Mouse (Mus musculus): ENCODE measurements around the gene Ikzf4. TPM values are rescaled to one million over a fixed set of nuclear protein-coding genes. Genes with fewer than 3 reads are reported as not detected.
"Not testable (repeated sequence)": the region's sequence is repeated elsewhere in the genome, so short reads cannot be mapped to it uniquely, and the experiment has no call there.

Gene Ikzf4
- polyA plus RNA-seq, 1 experiment from 2014 or later: 0.15 TPM

DNA sequence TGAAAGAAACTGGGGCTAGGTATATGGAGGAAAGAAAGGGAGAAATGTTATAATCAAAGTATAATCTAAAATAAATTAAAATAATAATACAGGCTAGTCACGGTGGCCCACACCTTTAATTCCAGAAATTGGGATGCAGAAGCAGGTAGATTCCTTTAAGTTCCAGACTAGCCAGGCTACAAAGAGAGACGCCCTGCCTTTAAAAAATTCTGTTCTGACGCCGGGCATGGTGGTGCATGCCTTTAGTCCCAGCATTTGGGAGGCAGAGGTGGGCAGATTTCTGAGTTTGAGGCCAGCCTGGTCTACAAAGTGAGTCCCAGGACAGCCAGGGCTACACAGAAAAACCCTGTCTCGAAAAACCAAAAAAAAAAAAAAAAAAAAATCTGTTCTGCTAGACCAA, 15.5 kb downstream of the Ikzf4 start:
- not testable (repeated sequence) for H3K27ac ChIP-seq (ENCODE audit: low read length); H3K9me3 ChIP-seq (replicated peaks; ENCODE audit: control insufficient read depth, low read length); H3K4me3 ChIP-seq (ENCODE audit: low read depth, low read length); H3K27me3 ChIP-seq (ENCODE audit: control insufficient read depth, insufficient read depth, low read depth, low read length); H3K36me3 ChIP-seq (ENCODE audit: control insufficient read depth, insufficient read depth); ATAC-seq (ENCODE audit: low read depth); H3K9ac ChIP-seq (ENCODE audit: low read depth, low read length); H3K4me2 ChIP-seq (ENCODE audit: low read depth, low read length)
- 77% methylated on average over 5 of the region's 5 CpGs for WGBS (ENCODE audit: insufficient replicate concordance)
- peaks cover 43% of the 10 kb centered on the region for H3K4me1 ChIP-seq (ENCODE audit: control insufficient read depth, low read depth, low read length)

- H3K36me3 ChIP-seq (ENCODE audit: control insufficient read depth, insufficient read depth): peaks cover 2% of the 10 kb centered on the region; the same call in 1 of the 2 replicates
- ATAC-seq (ENCODE audit: low read depth): peak; percentile 47
- no peaks in the 10 kb centered on the region; the same call in 1 of the 2 replicates for H3K27me3 ChIP-seq (ENCODE audit: control insufficient read depth, insufficient read depth, low read depth, low read length)
- H3K9ac ChIP-seq (ENCODE audit: low read depth, low read length): no peak overlapping the region
- 27% methylated on average over 2 of the region's 2 CpGs for WGBS (ENCODE audit: insufficient replicate concordance)
- no peak overlapping the region for H3K4me3 ChIP-seq (ENCODE audit: low read depth, low read length)
- no peaks in the 10 kb centered on the region for H3K9me3 ChIP-seq (replicated peaks; ENCODE audit: control insufficient read depth, low read length)
- no peak overlapping the region for H3K27ac ChIP-seq (ENCODE audit: low read length)
- H3K4me2 ChIP-seq (ENCODE audit: low read depth, low read length): peak overlapping the region; percentile 45
- peaks cover 48% of the 10 kb centered on the region for H3K4me1 ChIP-seq (ENCODE audit: control insufficient read depth, low read depth, low read length)
Observed at GRCm38 (mm10) chr10:128629746-128630145, 16.0 kb downstream of the Ikzf4 start.

GRCm38 (mm10) chr10:128627398-128628317, 18.1 kb downstream of the Ikzf4 start:
- WGBS (ENCODE audit: insufficient replicate concordance): 57% methylated on average over 10 of the region's 10 CpGs
- ATAC-seq (ENCODE audit: low read depth): peak; percentile 19; the same call in 1 of the 2 replicates
- no peak overlapping the region for H3K4me2 ChIP-seq (ENCODE audit: low read depth, low read length)

DNA sequence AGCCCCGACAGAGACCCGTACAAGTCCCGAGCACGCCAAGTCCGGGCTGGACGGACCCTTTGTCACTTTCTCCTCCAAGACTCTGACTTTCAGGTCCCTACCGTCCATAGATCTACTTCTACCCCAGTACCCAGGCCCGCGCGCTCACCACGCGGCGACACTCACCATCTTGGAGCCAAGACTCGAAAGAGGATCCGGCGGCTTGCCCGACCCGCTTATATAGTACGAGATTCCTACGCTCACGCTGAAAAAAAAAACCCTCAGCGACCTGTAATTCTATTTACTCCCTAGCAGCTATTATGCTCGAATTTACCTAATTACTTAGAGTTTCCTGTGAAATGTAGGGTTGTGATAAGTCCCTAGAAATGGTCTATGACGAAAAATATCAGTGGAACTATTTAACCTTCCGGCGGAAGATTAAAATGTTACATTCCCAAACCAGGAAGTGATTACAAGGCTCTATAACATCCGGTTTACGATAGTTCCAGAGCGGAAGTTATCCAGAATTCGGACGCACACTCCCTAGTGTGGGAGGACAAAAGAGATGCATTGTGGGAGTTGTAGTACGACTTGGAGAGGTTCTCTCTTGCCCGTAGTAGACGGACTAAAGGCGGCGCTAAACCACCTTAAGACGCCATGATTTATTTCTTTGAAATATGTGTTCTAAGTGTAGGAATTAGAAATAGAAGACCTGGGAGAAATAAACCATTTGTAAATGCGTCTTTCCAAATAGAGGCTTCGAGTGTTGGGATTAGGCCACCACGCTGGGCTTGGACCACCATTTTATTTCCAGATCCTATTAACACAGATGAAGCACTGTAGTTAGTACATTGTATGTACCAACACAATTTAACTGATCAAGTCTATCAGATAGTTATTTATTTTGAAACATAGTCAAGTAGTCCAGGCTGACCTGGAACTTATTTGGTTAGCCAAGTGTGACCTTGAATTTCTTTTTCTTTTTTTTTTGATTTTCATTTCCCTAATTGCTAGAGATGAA, 19.2 kb downstream of the Ikzf4 start, which contains the start of gene Rps26:
Rps26 (minus strand) TSS at position 437 of the 1,000 bp plus-strand sequence.
- WGBS (ENCODE audit: insufficient replicate concordance): 1% methylated on average over 40 of the region's 40 CpGs
- Histone ChIP-seq H3K27me3 (ENCODE audit: control insufficient read depth, insufficient read depth, low read depth, low read length) (no peaks in the 10 kb centered on the region; the same call in 1 of the 2 replicates), H3K27ac (ENCODE audit: low read length) (peak within 1 kb of the TSS; percentile 47), H3K9me3 (replicated peaks; ENCODE audit: control insufficient read depth, low read length) (no peaks in the 10 kb centered on the region), H3K4me1 (ENCODE audit: control insufficient read depth, low read depth, low read length) (peaks cover 40% of the 10 kb centered on the region), H3K36me3 (ENCODE audit: control insufficient read depth, insufficient read depth) (peaks cover 12% of the 10 kb centered on the region), H3K4me2 (ENCODE audit: low read depth, low read length) (peak within 1 kb of the TSS; percentile 71), H3K9ac (ENCODE audit: low read depth, low read length) (peak within 1 kb of the TSS; percentile 80), H3K4me3 (ENCODE audit: low read depth, low read length) (peak within 1 kb of the TSS; percentile 80)
- peak; percentile 95 for ATAC-seq (ENCODE audit: low read depth)

More at GRCm38 (mm10) chr10:128627398-128628317, 18.1 kb downstream of the Ikzf4 start:
- H3K9me3 ChIP-seq (replicated peaks; ENCODE audit: control insufficient read depth, low read length): no peaks in the 10 kb centered on the region
- H3K4me3 ChIP-seq (ENCODE audit: low read depth, low read length): no peak overlapping the region
- H3K27me3 ChIP-seq (ENCODE audit: control insufficient read depth, insufficient read depth, low read depth, low read length): no peaks in the 10 kb centered on the region; the same call in 1 of the 2 replicates
- H3K36me3 ChIP-seq (ENCODE audit: control insufficient read depth, insufficient read depth): peaks cover 12% of the 10 kb centered on the region
- peaks cover 43% of the 10 kb centered on the region for H3K4me1 ChIP-seq (ENCODE audit: control insufficient read depth, low read depth, low read length)
- no peak overlapping the region for H3K9ac ChIP-seq (ENCODE audit: low read depth, low read length)
- H3K27ac ChIP-seq (ENCODE audit: low read length): no peak overlapping the region

- peak overlapping the region; percentile 80 for H3K4me3 ChIP-seq (ENCODE audit: low read depth, low read length)
- H3K9ac ChIP-seq (ENCODE audit: low read depth, low read length): peak overlapping the region; percentile 80
- peak overlapping the region; percentile 47 for H3K27ac ChIP-seq (ENCODE audit: low read length)
- peaks cover 12% of the 10 kb centered on the region for H3K36me3 ChIP-seq (ENCODE audit: control insufficient read depth, insufficient read depth)
- H3K9me3 ChIP-seq (replicated peaks; ENCODE audit: control insufficient read depth, low read length): no peaks in the 10 kb centered on the region
- 13% methylated on average over 7 of the region's 7 CpGs for WGBS (ENCODE audit: insufficient replicate concordance)
- peak; percentile 41 for ATAC-seq (ENCODE audit: low read depth)
- H3K4me2 ChIP-seq (ENCODE audit: low read depth, low read length): peak overlapping the region; percentile 71
- H3K4me1 ChIP-seq (ENCODE audit: control insufficient read depth, low read depth, low read length): peaks cover 35% of the 10 kb centered on the region
- H3K27me3 ChIP-seq (ENCODE audit: control insufficient read depth, insufficient read depth, low read depth, low read length): no peaks in the 10 kb centered on the region
Observed at GRCm38 (mm10) chr10:128625287-128625894, 20.4 kb downstream of the Ikzf4 start.

GRCm38 (mm10) chr10:128623106-128623613, 22.6 kb downstream of the Ikzf4 start:
- H3K36me3 ChIP-seq (ENCODE audit: control insufficient read depth, insufficient read depth): peaks cover 12% of the 10 kb centered on the region
- ATAC-seq (ENCODE audit: low read depth); H3K27ac ChIP-seq (ENCODE audit: low read length); H3K9me3 ChIP-seq (replicated peaks; ENCODE audit: control insufficient read depth, low read length); H3K4me3 ChIP-seq (ENCODE audit: low read depth, low read length); H3K27me3 ChIP-seq (ENCODE audit: control insufficient read depth, insufficient read depth, low read depth, low read length); H3K9ac ChIP-seq (ENCODE audit: low read depth, low read length); H3K4me2 ChIP-seq (ENCODE audit: low read depth, low read length): not testable (repeated sequence)
- 69% methylated on average over 4 of the region's 4 CpGs for WGBS (ENCODE audit: insufficient replicate concordance)
- peaks cover 21% of the 10 kb centered on the region for H3K4me1 ChIP-seq (ENCODE audit: control insufficient read depth, low read depth, low read length)

DNA sequence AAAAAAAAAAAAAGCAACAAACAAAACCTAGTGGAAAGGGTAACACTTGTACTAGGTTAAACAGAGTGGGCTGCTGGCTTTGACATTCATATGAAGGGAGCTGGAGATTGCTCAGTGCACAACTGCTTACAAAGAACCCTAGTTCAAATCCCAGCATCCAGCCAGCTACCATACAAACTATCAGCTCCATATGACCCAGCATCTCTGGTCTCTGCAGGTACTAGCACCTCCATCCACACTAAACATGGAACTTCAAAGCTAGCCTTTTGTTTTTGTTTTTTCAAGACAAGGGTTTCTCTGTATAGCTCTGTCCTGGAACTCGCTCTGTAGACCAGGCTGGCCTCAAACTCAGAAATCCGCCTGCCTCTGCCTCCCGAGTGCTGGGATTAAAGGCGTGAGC, 23.1 kb downstream of the Ikzf4 start:
- H3K36me3 ChIP-seq (ENCODE audit: control insufficient read depth, insufficient read depth): peaks cover 12% of the 10 kb centered on the region
- no peak for ATAC-seq (ENCODE audit: low read depth)
- no peak overlapping the region for H3K4me2 ChIP-seq (ENCODE audit: low read depth, low read length)
- H3K4me1 ChIP-seq (ENCODE audit: control insufficient read depth, low read depth, low read length): peaks cover 16% of the 10 kb centered on the region
- no peaks in the 10 kb centered on the region for H3K9me3 ChIP-seq (replicated peaks; ENCODE audit: control insufficient read depth, low read length)
- H3K27ac ChIP-seq (ENCODE audit: low read length): no peak overlapping the region
- WGBS (ENCODE audit: insufficient replicate concordance): 77% methylated on average over 4 of the region's 4 CpGs
- H3K9ac ChIP-seq (ENCODE audit: low read depth, low read length): no peak overlapping the region
- no peaks in the 10 kb centered on the region for H3K27me3 ChIP-seq (ENCODE audit: control insufficient read depth, insufficient read depth, low read depth, low read length)
- H3K4me3 ChIP-seq (ENCODE audit: low read depth, low read length): no peak overlapping the region

DNA sequence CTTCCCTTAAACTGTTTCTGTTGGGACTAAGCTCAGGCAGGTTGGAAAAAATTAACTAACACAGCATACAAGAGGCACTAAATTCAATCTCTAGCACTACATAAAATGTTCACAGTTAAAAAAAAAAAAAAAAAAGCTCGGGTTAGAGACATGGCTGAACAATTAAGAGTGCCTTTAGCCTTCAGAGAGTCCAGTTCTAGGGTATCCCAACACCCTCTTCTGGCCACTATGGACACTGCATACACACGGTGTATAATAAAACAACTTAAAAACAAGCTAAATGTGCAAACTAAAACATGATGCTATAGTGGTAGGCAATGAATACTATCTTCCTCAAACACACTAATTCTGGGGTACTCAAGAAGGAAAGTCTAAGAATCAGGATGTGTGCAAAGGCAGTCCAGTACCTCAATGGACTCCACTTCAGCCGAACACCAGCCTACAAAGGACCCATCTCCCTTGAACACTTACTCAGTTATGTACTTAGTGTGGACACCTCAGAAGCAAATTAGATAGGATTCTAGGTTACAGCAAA, 23.7 kb downstream of the Ikzf4 start:
- H3K9ac ChIP-seq (ENCODE audit: low read depth, low read length): no peak overlapping the region
- 64% methylated on average over 3 of the region's 3 CpGs for WGBS (ENCODE audit: insufficient replicate concordance)
- no peak overlapping the region for H3K4me3 ChIP-seq (ENCODE audit: low read depth, low read length)
- H3K36me3 ChIP-seq (ENCODE audit: control insufficient read depth, insufficient read depth): peaks cover 12% of the 10 kb centered on the region
- H3K4me1 ChIP-seq (ENCODE audit: control insufficient read depth, low read depth, low read length): peaks cover 12% of the 10 kb centered on the region
- H3K27ac ChIP-seq (ENCODE audit: low read length): no peak overlapping the region
- no peaks in the 10 kb centered on the region for H3K27me3 ChIP-seq (ENCODE audit: control insufficient read depth, insufficient read depth, low read depth, low read length)
- H3K4me2 ChIP-seq (ENCODE audit: low read depth, low read length): no peak overlapping the region
- no peaks in the 10 kb centered on the region for H3K9me3 ChIP-seq (replicated peaks; ENCODE audit: control insufficient read depth, low read length)
- ATAC-seq (ENCODE audit: low read depth): no peak

Measured in liver, embryonic 16.5 days (tissue).